ENCODE assay signal across 12 mouse cellular contexts in the genomic region with DNA sequence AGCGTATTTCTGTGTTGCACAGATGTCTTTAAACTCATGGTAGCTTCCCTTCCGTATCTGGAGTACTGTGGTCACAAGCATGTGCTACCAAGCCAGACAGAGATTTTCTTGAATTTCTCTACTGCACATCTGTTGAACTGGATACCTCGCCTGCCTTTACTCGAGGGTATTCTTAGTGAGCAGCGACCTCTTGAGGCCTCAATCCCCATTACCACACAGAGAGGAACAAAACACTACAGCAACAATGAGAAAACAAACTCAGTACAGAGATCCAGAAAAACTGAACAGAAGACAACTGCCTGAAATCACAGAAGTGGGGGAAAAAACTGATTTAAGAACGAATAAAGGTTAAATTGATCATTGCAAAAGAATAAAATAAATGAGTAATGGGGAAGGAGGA.
DNase-seq lines count a peak whose midpoint lies in the region; ATAC-seq and TF ChIP-seq lines count a peak whose summit lies in the region.
"Had no signal": no experiment of that assay in that cellular context is flagged by ENCODE, and none has a peak within 500 bp of the region (broad histone marks: within the 10 kb centered on the region; RNA-seq: fewer than 3 reads in every experiment).

No protein-coding gene starts in this region.

- H3K27ac ChIP-seq in hindbrain, embryonic 10.5 days = no peak overlapping the region
- no peak overlapping the region for H3K27ac ChIP-seq in hindbrain, embryonic 14.5 days
- no peak overlapping the region for H3K27ac ChIP-seq in embryonic facial prominence, embryonic 10.5 days (replicated peaks)
- no peak overlapping the region for H3K27ac ChIP-seq in stomach, postnatal 0 days (replicated peaks)
- H3K27ac ChIP-seq: embryonic facial prominence, embryonic 12.5 days; hindbrain, embryonic 12.5 days had no signal

- H3K4me3 ChIP-seq in hindbrain, embryonic 10.5 days = no peak overlapping the region
- H3K4me3 ChIP-seq in hindbrain, embryonic 14.5 days (replicated peaks; ENCODE audit: low read length) = no peak overlapping the region
- no peak overlapping the region for H3K4me3 ChIP-seq in embryonic facial prominence, embryonic 10.5 days
- H3K4me3 ChIP-seq in stomach, postnatal 0 days (ENCODE audit: low read depth, low read length) = no peak overlapping the region
- H3K4me3 ChIP-seq: embryonic facial prominence, embryonic 12.5 days; hindbrain, embryonic 12.5 days had no signal

- no peak overlapping the region for H3K9ac ChIP-seq in hindbrain, embryonic 14.5 days
- no peak overlapping the region for H3K9ac ChIP-seq in stomach, postnatal 0 days (ENCODE audit: low read length)
- H3K9ac ChIP-seq: embryonic facial prominence, embryonic 12.5 days; hindbrain, embryonic 12.5 days had no signal

- 0 out of 2 replicates have a peak, but pooled peaks cover 3% of the 10 kb centered on the region for H3K9me3 ChIP-seq in hindbrain, embryonic 10.5 days
- H3K9me3 ChIP-seq in hindbrain, embryonic 14.5 days (ENCODE audit: control insufficient read depth, low read length) = no peaks in the 10 kb centered on the region; the same call in 1 of the 2 replicates
- peaks cover 4% of the 10 kb centered on the region; the same call in 1 of the 2 replicates for H3K9me3 ChIP-seq in embryonic facial prominence, embryonic 10.5 days
- no peaks in the 10 kb centered on the region for H3K9me3 ChIP-seq in stomach, postnatal 0 days (ENCODE audit: control insufficient read depth, low read length)
- H3K9me3 ChIP-seq: embryonic facial prominence, embryonic 12.5 days; hindbrain, embryonic 12.5 days had no signal

- H3K4me2 ChIP-seq in hindbrain, embryonic 14.5 days (replicated peaks) = no peak overlapping the region
- H3K4me2 ChIP-seq in stomach, postnatal 0 days (replicated peaks; ENCODE audit: low read depth) = no peak overlapping the region
- H3K4me2 ChIP-seq: embryonic facial prominence, embryonic 12.5 days; hindbrain, embryonic 12.5 days had no signal

- 28% methylated on average over 6 of the region's 6 CpGs for WGBS in hindbrain, embryonic 10.5 days
- WGBS in hindbrain, embryonic 14.5 days = 31% methylated on average over 6 of the region's 6 CpGs
- WGBS in embryonic facial prominence, embryonic 10.5 days = 29% methylated on average over 6 of the region's 6 CpGs
- 24% methylated on average over 6 of the region's 6 CpGs for whole genome bisulfite sequencing in stomach, postnatal 0 days

- no peaks in the 10 kb centered on the region for H3K27me3 ChIP-seq in hindbrain, embryonic 10.5 days (ENCODE audit: insufficient read depth, poor library complexity, severe bottlenecking)
- no peaks in the 10 kb centered on the region for H3K27me3 ChIP-seq in hindbrain, embryonic 14.5 days (ENCODE audit: control insufficient read depth, insufficient read depth, low read length)
- H3K27me3 ChIP-seq in embryonic facial prominence, embryonic 10.5 days (replicated peaks; ENCODE audit: low read depth, poor library complexity, severe bottlenecking) = no peaks in the 10 kb centered on the region
- H3K27me3 ChIP-seq in stomach, postnatal 0 days (ENCODE audit: control insufficient read depth, insufficient read depth, low read length) = no peaks in the 10 kb centered on the region
- H3K27me3 ChIP-seq: embryonic facial prominence, embryonic 12.5 days; hindbrain, embryonic 12.5 days had no signal

- no peaks in the 10 kb centered on the region for H3K36me3 ChIP-seq in hindbrain, embryonic 10.5 days
- no peaks in the 10 kb centered on the region for H3K36me3 ChIP-seq in hindbrain, embryonic 14.5 days (replicated peaks; ENCODE audit: control insufficient read depth, insufficient read depth)
- no peaks in the 10 kb centered on the region for H3K36me3 ChIP-seq in embryonic facial prominence, embryonic 10.5 days (replicated peaks)
- H3K36me3 ChIP-seq in stomach, postnatal 0 days (ENCODE audit: control insufficient read depth, insufficient read depth, low read length) = no peaks in the 10 kb centered on the region
- H3K36me3 ChIP-seq: embryonic facial prominence, embryonic 12.5 days; hindbrain, embryonic 12.5 days had no signal

- DNase-seq in hindbrain, embryonic 10.5 days (ENCODE audit: low spot score) = peak; percentile 53
- DNase-seq in hindbrain, embryonic 14.5 days (ENCODE audit: low spot score) = no peak
- DNase-seq in spleen, postnatal 36 days (ENCODE audit: low spot score in 2 of 2) = peak; percentile 13 to 22
- DNase-seq in spleen, adult 12 weeks (ENCODE audit: low spot score) = no peak
- peak; percentile 37 for DNase-seq in embryonic facial prominence, embryonic 10.5 days (ENCODE audit: low spot score)
- DNase-seq in stomach, postnatal 0 days (ENCODE audit: low spot score) = no peak
- DNase-seq in cerebellum, adult 18-20 months = no peak
- DNase-seq in urinary bladder, postnatal 4 days (ENCODE audit: low spot score in 2 of 2) = no peak
- DNase-seq: gastrocnemius, postnatal 25 days; lung, postnatal 14 days had no signal

- no peaks in the 10 kb centered on the region for H3K4me1 ChIP-seq in hindbrain, embryonic 10.5 days (replicated peaks)
- H3K4me1 ChIP-seq in hindbrain, embryonic 14.5 days (replicated peaks; ENCODE audit: control insufficient read depth, insufficient read depth, low read length) = no peaks in the 10 kb centered on the region
- no peaks in the 10 kb centered on the region for H3K4me1 ChIP-seq in embryonic facial prominence, embryonic 10.5 days
- H3K4me1 ChIP-seq in stomach, postnatal 0 days (replicated peaks; ENCODE audit: control insufficient read depth, insufficient read depth) = no peaks in the 10 kb centered on the region
- H3K4me1 ChIP-seq: embryonic facial prominence, embryonic 12.5 days; hindbrain, embryonic 12.5 days had no signal

- TF ChIP-seq EP300 in stomach, postnatal 0 days (optimal IDR thresholded peaks at IDR 0.05) = no peak

- peak; percentile 49 for TF ChIP-seq CTCF in stomach, postnatal 0 days (IDR thresholded peaks at IDR 0.05; ENCODE audit: low read depth)

- ATAC-seq in hindbrain, embryonic 14.5 days (ENCODE audit: low FRiP score) = no peak
- ATAC-seq in stomach, postnatal 0 days (ENCODE audit: low FRiP score, low TSS enrichment) = no peak

Comparison
In these comparisons a context has a peak if more than half of its experiments do, and no peak if none do; other contexts are left out.
1. DNase-seq: peak in hindbrain, embryonic 10.5 days (single experiment), spleen, postnatal 36 days (2 of 2) and embryonic facial prominence, embryonic 10.5 days (single experiment); none in hindbrain, embryonic 14.5 days (single experiment), spleen, adult 12 weeks (single experiment), stomach, postnatal 0 days (single experiment), cerebellum, adult 18-20 months (0 of 2) and urinary bladder, postnatal 4 days (0 of 2).